In the genomic region with DNA sequence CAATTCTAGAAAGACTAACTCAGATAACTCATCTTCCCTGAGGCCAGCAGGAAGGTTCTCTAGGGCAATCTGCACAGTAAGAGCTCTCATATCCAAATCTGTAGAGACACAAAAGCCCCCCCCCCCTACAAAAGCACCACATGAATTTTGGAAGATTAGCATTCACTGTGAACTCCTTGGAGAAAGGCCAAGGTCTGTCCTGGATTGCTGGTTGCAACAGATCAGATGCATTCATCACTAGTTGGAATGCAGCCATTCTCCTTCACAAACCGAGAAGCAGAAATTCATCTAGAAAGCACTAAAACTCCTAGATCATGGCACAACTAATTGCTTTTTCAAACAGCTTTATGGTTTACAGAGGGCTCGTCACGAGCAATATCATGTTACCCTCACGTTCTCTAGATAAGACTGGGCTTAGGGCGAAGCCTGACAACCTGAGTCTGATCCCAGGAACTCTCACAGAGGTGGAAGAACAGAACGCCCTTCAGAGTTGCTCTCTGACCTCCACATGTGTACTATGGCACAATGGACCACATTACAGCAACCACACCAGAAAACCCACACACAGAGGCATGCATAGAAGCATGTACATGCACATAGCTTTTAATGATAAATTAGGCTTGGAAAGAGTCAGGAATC, we compare ENCODE assay signal across 8 mouse cellular contexts. TPM values are rescaled to one million over a fixed set of nuclear protein-coding genes. Genes with fewer than 3 reads are reported as not detected.
A peak's percentile ranks its signal among the peaks of the same experiment; 100 is the strongest.
DNase-seq lines count a peak whose midpoint lies in the region; ATAC-seq and TF ChIP-seq lines count a peak whose summit lies in the region.

No protein-coding gene starts in this region.

- H3K36me3 ChIP-seq in hindbrain, embryonic 14.5 days (replicated peaks; ENCODE audit: control insufficient read depth, insufficient read depth): no peaks in the 10 kb centered on the region
- H3K36me3 ChIP-seq in hindbrain, embryonic 12.5 days: no peaks in the 10 kb centered on the region
- no peaks in the 10 kb centered on the region for H3K36me3 ChIP-seq in heart, embryonic 11.5 days (ENCODE audit: control insufficient read depth, insufficient read depth, low read length)
- H3K36me3 ChIP-seq in thymus, adult 2 months (ENCODE audit: control insufficient read depth, insufficient read depth, low read length): no peaks in the 10 kb centered on the region

- H3K4me3 ChIP-seq in hindbrain, embryonic 14.5 days (replicated peaks; ENCODE audit: low read length): no peak overlapping the region
- no peak overlapping the region for H3K4me3 ChIP-seq in hindbrain, embryonic 12.5 days
- H3K4me3 ChIP-seq in heart, embryonic 11.5 days (ENCODE audit: low read depth, low read length): no peak overlapping the region
- H3K4me3 ChIP-seq in thymus, adult 2 months (ENCODE audit: control insufficient read depth, insufficient read depth, low read length): no peak overlapping the region

- no peak for TF ChIP-seq POLR2A in thymus, adult 2 months (IDR thresholded peaks at IDR 0.05; ENCODE audit: control insufficient read depth, extremely low read depth, insufficient read depth, low read length, poor library complexity)

- no peaks in the 10 kb centered on the region for H3K9me3 ChIP-seq in hindbrain, embryonic 14.5 days (ENCODE audit: control insufficient read depth, low read length)
- no peaks in the 10 kb centered on the region for H3K9me3 ChIP-seq in hindbrain, embryonic 12.5 days (replicated peaks)
- no peaks in the 10 kb centered on the region for H3K9me3 ChIP-seq in heart, embryonic 11.5 days (replicated peaks; ENCODE audit: control insufficient read depth, low read length)

- no peak for TF ChIP-seq CTCF in thymus, adult 2 months (IDR thresholded peaks at IDR 0.05; ENCODE audit: borderline replicate concordance, control insufficient read depth, extremely low read depth, insufficient read depth, low read length, poor library complexity)

- H3K4me2 ChIP-seq in hindbrain, embryonic 14.5 days (replicated peaks): no peak overlapping the region
- no peak overlapping the region for H3K4me2 ChIP-seq in hindbrain, embryonic 12.5 days (replicated peaks)
- peak overlapping the region; percentile 19; the same call in 1 of the 2 replicates for H3K4me2 ChIP-seq in heart, embryonic 11.5 days

- WGBS in hindbrain, embryonic 14.5 days: 56% methylated on average over 6 of the region's 6 CpGs
- WGBS in hindbrain, embryonic 12.5 days: 70% methylated on average over 6 of the region's 6 CpGs
- 23% methylated on average over 6 of the region's 6 CpGs for WGBS in heart, embryonic 11.5 days (ENCODE audit: insufficient replicate concordance)
- WGBS in thymus, adult 2 months: 86% methylated on average over 6 of the region's 6 CpGs

- H3K27ac ChIP-seq in hindbrain, embryonic 14.5 days: no peak overlapping the region
- no peak overlapping the region for H3K27ac ChIP-seq in hindbrain, embryonic 12.5 days
- H3K27ac ChIP-seq in heart, embryonic 11.5 days (ENCODE audit: low read depth, low read length): peak overlapping the region; percentile 71
- H3K27ac ChIP-seq in thymus, adult 2 months (ENCODE audit: control insufficient read depth, insufficient read depth, low read length): no peak overlapping the region

- ATAC-seq in hindbrain, embryonic 14.5 days (ENCODE audit: low FRiP score): peak; percentile 31; the same call in 1 of the 2 replicates
- ATAC-seq in hindbrain, embryonic 12.5 days (ENCODE audit: low FRiP score): no peak
- no peak for ATAC-seq in heart, embryonic 11.5 days (replicated peaks; ENCODE audit: insufficient number of reproducible peaks, low FRiP score, low TSS enrichment)
- ATAC-seq in megakaryocyte progenitor cell, adult 5-6 weeks (replicated peaks; ENCODE audit: poor library complexity): peak; percentile 35; the same call in 1 of the 2 replicates

- no peaks in the 10 kb centered on the region for H3K27me3 ChIP-seq in hindbrain, embryonic 14.5 days (ENCODE audit: control insufficient read depth, insufficient read depth, low read length)
- H3K27me3 ChIP-seq in hindbrain, embryonic 12.5 days: no peaks in the 10 kb centered on the region
- no peaks in the 10 kb centered on the region for H3K27me3 ChIP-seq in heart, embryonic 11.5 days (ENCODE audit: control insufficient read depth, insufficient read depth, low read length)
- H3K27me3 ChIP-seq in thymus, adult 2 months (ENCODE audit: control insufficient read depth, insufficient read depth, low read length): no peaks in the 10 kb centered on the region

- H3K4me1 ChIP-seq in hindbrain, embryonic 14.5 days (replicated peaks; ENCODE audit: control insufficient read depth, insufficient read depth, low read length): peaks cover 9% of the 10 kb centered on the region; the same call in 1 of the 2 replicates
- peaks cover 7% of the 10 kb centered on the region; the same call in 1 of the 2 replicates for H3K4me1 ChIP-seq in hindbrain, embryonic 12.5 days
- peaks cover 17% of the 10 kb centered on the region for H3K4me1 ChIP-seq in heart, embryonic 11.5 days (ENCODE audit: control insufficient read depth, insufficient read depth, low read length)
- H3K4me1 ChIP-seq in thymus, adult 2 months (replicated peaks; ENCODE audit: control insufficient read depth, insufficient read depth, low read length): 0 out of 2 replicates have a peak, but pooled peaks cover 2% of the 10 kb centered on the region

- no peak overlapping the region for H3K9ac ChIP-seq in hindbrain, embryonic 14.5 days
- no peak overlapping the region for H3K9ac ChIP-seq in hindbrain, embryonic 12.5 days
- H3K9ac ChIP-seq in heart, embryonic 11.5 days (ENCODE audit: low read depth, low read length): no peak overlapping the region

- DNase-seq in hindbrain, embryonic 14.5 days (ENCODE audit: low spot score): peak; percentile 34
- peak; percentile 28 for DNase-seq in urinary bladder, postnatal 14 days (ENCODE audit: low spot score)
- no peak for DNase-seq in urinary bladder, postnatal 36 days (ENCODE audit: low spot score in 2 of 2)
- DNase-seq in urinary bladder, postnatal 10 days (ENCODE audit: low spot score): no peak
- no peak for DNase-seq in thymus, adult 2 months

RNA-seq across cellular contexts. Expression of a gene that starts 17.3 kb away (rescaled TPM):
- polyA plus RNA-seq in hindbrain, embryonic 14.5 days (2014; fragmentation: Nextera tagmentation; extraction: Ambion mirVana): 6.7 and 8.1 TPM in 2 replicates
- polyA plus RNA-seq in hindbrain, embryonic 12.5 days (2016; fragmentation: Nextera tagmentation; extraction: Ambion mirVana): 5.4 and 5.8 TPM in 2 replicates
- 4.0 and 5.3 TPM in 2 replicates for polyA plus RNA-seq in heart, embryonic 11.5 days (2014; fragmentation: Nextera tagmentation; extraction: Ambion mirVana)
- 15.7 and 17.2 TPM in 2 replicates for total RNA-seq in megakaryocyte progenitor cell, adult 5-6 weeks (2015)
- 25.6 and 38.0 TPM in 2 replicates for total RNA-seq in megakaryocyte progenitor cell, adult 5-6 weeks (2017)
- 34.0 and 37.9 TPM in 2 replicates for polyA plus RNA-seq in thymus, adult 2 months (2012; rRNA removed)

Comparison
In these comparisons a context has a peak if more than half of its experiments do, and no peak if none do; other contexts are left out.
1. ATAC-seq: peak in hindbrain, embryonic 14.5 days (single experiment) and megakaryocyte progenitor cell, adult 5-6 weeks (single experiment); none in hindbrain, embryonic 12.5 days (single experiment) and heart, embryonic 11.5 days (single experiment).
2. DNase-seq: peak in hindbrain, embryonic 14.5 days (single experiment) and urinary bladder, postnatal 14 days (single experiment); none in urinary bladder, postnatal 36 days (0 of 2), urinary bladder, postnatal 10 days (single experiment) and thymus, adult 2 months (single experiment).